Mouse (Mus musculus) midbrain, embryonic 12.5 days (tissue): Measurements from ENCODE around the gene Hid1. TPM values are rescaled to one million over a fixed set of nuclear protein-coding genes. Genes with fewer than 3 reads are reported as not detected.

Source experiments
- ATAC-seq: fragments of 200-750 bp; cut with Nextera tagmentation; 2 replicates; pipeline ENCODE4 v1.8.0; 2017; ENCODE audit warnings: low read depth, moderate TSS enrichment, moderate library complexity; ENCODE audit not compliant: low FRiP score
- H3K27ac ChIP-seq: fragments of 300-500 bp; sonication (generic); replicated peaks from 2 replicates; pipeline ENCODE4 v1.5.1; 2016; ENCODE audit warnings: mild to moderate bottlenecking
- H3K27me3 ChIP-seq: fragments of 300-500 bp; sonication (generic); 2 replicates; pipeline ENCODE4 v1.6.1; 2016; ENCODE audit warnings: mild to moderate bottlenecking
- H3K36me3 ChIP-seq: fragments of 300-500 bp; sonication (generic); 2 replicates; pipeline ENCODE4 v1.6.1; 2016
- H3K4me1 ChIP-seq: fragments of 300-500 bp; sonication (generic); 2 replicates; pipeline ENCODE4 v1.6.1; 2016
- H3K4me2 ChIP-seq: fragments of 300-500 bp; sonication (generic); replicated peaks from 2 replicates; pipeline ENCODE4 v1.6.1; 2016; ENCODE audit warnings: mild to moderate bottlenecking, moderate library complexity
- H3K4me3 ChIP-seq: fragments of 300-500 bp; sonication (generic); 2 replicates; pipeline ENCODE4 v1.5.1; 2016; ENCODE audit warnings: mild to moderate bottlenecking
- H3K9ac ChIP-seq: fragments of 300-500 bp; sonication (generic); replicated peaks from 2 replicates; pipeline ENCODE4 v1.6.1; 2016; ENCODE audit warnings: mild to moderate bottlenecking, moderate library complexity
- H3K9me3 ChIP-seq: fragments of 300-500 bp; sonication (generic); 2 replicates; pipeline ENCODE4 v1.6.1; 2016; ENCODE audit warnings: mild to moderate bottlenecking
- WGBS: fragments of 180-500 bp; shearing (Covaris S2); methylation state at CpG from one replicate; pipeline ENCODE4 v1.1.7; 2016; 5-methylcytosine and 5-hydroxymethylcytosine counted together
- polyA plus RNA-seq: library from polyadenylated mRNA; unstranded; fragments of >200 nt; fragmentation: Nextera tagmentation; extraction: Ambion mirVana; gene quantifications from 2 replicates; pipeline ENCODE4 v1.2.1, GENCODE M21; 2016

The Hid1 gene
- polyA plus RNA-seq, 1 experiment from 2014 or later: 32.9 TPM

GRCm38 (mm10) chr11:115334531-115334930, 33.0 kb downstream of the Hid1 start, which contains the start of gene Otop3:
Gene Otop3 (plus strand): TSS chr11:115334731.
- no peaks in the 10 kb centered on the region for H3K9me3 ChIP-seq
- no peak within 1 kb of the TSS for H3K27ac ChIP-seq
- H3K36me3 ChIP-seq: no peaks in the 10 kb centered on the region
- 3% methylated on average over 29 of the region's 29 CpGs for WGBS
- H3K4me1 ChIP-seq: peaks cover 18% of the 10 kb centered on the region; the same call in 1 of the 2 replicates
- H3K4me3 ChIP-seq: peak within 1 kb of the TSS; percentile 32
- H3K9ac ChIP-seq: 0 out of 2 replicates have a peak within 1 kb of the TSS, but pooled peaks have one; percentile 31
- peak within 1 kb of the TSS; percentile 57 for H3K4me2 ChIP-seq
- H3K27me3 ChIP-seq: peaks cover 73% of the 10 kb centered on the region
- no peak for ATAC-seq

DNA sequence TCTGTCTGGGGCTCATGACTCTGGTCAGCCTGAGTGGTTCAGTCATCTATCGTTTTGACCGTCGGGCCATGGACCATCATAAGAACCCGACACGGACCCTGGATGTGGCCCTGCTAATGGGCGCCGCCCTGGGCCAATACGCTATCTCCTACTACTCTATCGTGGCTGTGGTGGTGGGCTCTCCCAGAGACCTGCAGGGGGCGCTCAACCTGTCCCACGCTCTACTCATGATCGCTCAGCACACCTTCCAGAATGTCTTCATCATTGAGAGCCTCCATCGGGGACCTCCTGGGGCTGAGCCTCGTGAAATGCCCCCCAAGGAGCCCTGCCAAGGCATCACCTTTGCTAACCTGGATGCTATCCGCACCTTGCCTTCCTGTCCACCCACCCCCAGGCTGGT, 38.2 kb downstream of the Hid1 start:
- H3K27me3 ChIP-seq: peaks cover 50% of the 10 kb centered on the region
- 76% methylated on average over 15 of the region's 15 CpGs for WGBS
- 0 out of 2 replicates have a peak, but pooled peaks cover 3% of the 10 kb centered on the region for H3K4me1 ChIP-seq
- no peaks in the 10 kb centered on the region for H3K9me3 ChIP-seq
- H3K4me2 ChIP-seq: no peak overlapping the region
- H3K9ac ChIP-seq: no peak overlapping the region
- no peaks in the 10 kb centered on the region for H3K36me3 ChIP-seq
- H3K27ac ChIP-seq: no peak overlapping the region
- H3K4me3 ChIP-seq: no peak overlapping the region
- no peak for ATAC-seq

DNA sequence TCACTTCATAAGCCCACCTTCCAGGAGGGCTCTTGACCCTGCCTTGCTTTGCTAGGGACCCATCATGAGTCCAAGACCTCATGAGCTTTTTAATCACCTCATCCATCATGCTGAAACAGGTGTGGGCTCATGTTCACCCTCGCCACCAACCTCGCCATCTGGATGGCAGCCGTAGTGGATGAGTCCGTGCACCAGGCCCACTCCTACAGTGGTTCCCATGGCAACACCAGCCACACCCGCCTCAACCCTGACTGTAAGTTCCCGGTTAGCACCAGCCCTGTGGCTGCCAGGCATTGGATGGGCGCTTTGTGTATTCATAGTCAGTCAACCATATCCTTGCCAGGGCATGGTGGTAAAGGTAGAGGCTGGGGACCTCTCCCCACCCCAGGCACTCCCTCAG, 40.8 kb downstream of the Hid1 start:
- no peaks in the 10 kb centered on the region for H3K9me3 ChIP-seq
- 79% methylated on average over 7 of the region's 7 CpGs for WGBS
- no peak overlapping the region for H3K4me3 ChIP-seq
- H3K36me3 ChIP-seq: no peaks in the 10 kb centered on the region
- H3K4me2 ChIP-seq: no peak overlapping the region
- H3K27me3 ChIP-seq: peaks cover 52% of the 10 kb centered on the region
- ATAC-seq: no peak
- H3K9ac ChIP-seq: no peak overlapping the region
- H3K27ac ChIP-seq: no peak overlapping the region
- H3K4me1 ChIP-seq: peaks cover 7% of the 10 kb centered on the region

GRCm38 (mm10) chr11:115323354-115323753, 44.2 kb downstream of the Hid1 start:
- Histone ChIP-seq H3K4me2 (0 out of 2 replicates have a peak overlapping the region, but pooled peaks have one; percentile 9), H3K9me3 (no peaks in the 10 kb centered on the region), H3K4me1 (peaks cover 20% of the 10 kb centered on the region), H3K27me3 (peaks cover 78% of the 10 kb centered on the region), H3K4me3 (no peak overlapping the region), H3K36me3 (no peaks in the 10 kb centered on the region), H3K27ac (no peak overlapping the region), H3K9ac (no peak overlapping the region)
- ATAC-seq: no peak
- WGBS: 22% methylated on average over 32 of the region's 32 CpGs

- H3K4me3 ChIP-seq: no peak within 1 kb of the TSS
- H3K4me1 ChIP-seq: peaks cover 27% of the 10 kb centered on the region
- H3K4me2 ChIP-seq: peak within 1 kb of the TSS; percentile 10
- peaks cover 90% of the 10 kb centered on the region for H3K27me3 ChIP-seq
- ATAC-seq: no peak
- no peak within 1 kb of the TSS for H3K27ac ChIP-seq
- H3K9ac ChIP-seq: no peak within 1 kb of the TSS
- 4% methylated on average over 35 of the region's 35 CpGs for WGBS
- H3K36me3 ChIP-seq: no peaks in the 10 kb centered on the region
- no peaks in the 10 kb centered on the region for H3K9me3 ChIP-seq
Observed at GRCm38 (mm10) chr11:115321906-115322693, 45.5 kb downstream of the Hid1 start, which contains the start of gene Ush1g. Gene Ush1g (minus strand): TSS chr11:115322041.

DNA sequence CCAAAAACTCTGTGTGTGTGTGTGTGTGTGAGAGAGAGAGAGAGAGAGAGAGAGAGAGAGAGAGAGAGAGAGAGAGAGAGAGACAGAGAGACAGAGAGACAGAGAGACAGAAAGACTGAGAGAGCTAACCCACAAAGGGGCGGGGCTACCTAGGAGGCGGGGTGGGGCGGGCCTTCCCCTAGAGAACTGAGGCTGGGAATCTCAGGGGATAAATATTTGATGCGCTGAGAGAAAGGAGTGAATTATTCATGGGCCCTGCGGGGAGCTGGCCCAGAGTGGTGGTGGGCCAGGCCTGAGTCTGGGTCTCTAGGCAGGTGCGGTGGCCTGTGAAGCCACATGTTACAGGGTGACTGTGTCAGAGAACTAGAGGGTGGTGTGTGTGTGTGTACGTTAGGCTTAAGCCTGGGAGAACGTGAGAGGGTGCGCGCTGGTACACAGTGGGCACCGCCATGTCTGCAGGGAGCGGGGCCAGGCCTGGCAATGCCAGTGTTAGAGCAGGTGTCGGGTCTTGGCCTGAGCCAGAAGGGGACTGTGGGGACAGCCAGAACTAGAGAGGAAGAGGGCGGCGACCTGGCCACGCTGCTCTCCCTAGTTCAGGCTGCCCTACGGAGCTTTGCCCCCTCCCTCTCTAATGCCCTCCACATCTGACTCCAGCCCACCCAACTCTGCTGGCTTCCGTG, 47.7 kb downstream of the Hid1 start:
- Histone ChIP-seq H3K27ac (no peak overlapping the region), H3K27me3 (peaks cover 100% of the 10 kb centered on the region), H3K4me3 (no peak overlapping the region), H3K36me3 (no peaks in the 10 kb centered on the region), H3K9ac (no peak overlapping the region), H3K4me2 (no peak overlapping the region; the same call in 1 of the 2 replicates), H3K4me1 (peaks cover 27% of the 10 kb centered on the region), H3K9me3 (no peaks in the 10 kb centered on the region)
- whole genome bisulfite sequencing: 3% methylated on average over 18 of the region's 18 CpGs
- ATAC-seq: no peak

- Histone ChIP-seq H3K36me3 (no peaks in the 10 kb centered on the region), H3K4me3 (peak overlapping the region; percentile 12), H3K9ac (no peak overlapping the region), H3K4me1 (peaks cover 27% of the 10 kb centered on the region), H3K9me3 (no peaks in the 10 kb centered on the region), H3K27me3 (peaks cover 100% of the 10 kb centered on the region), H3K4me2 (peak overlapping the region; percentile 23), H3K27ac (no peak overlapping the region)
- 4% methylated on average over 63 of the region's 63 CpGs for WGBS
- no peak for ATAC-seq
Observed at GRCm38 (mm10) chr11:115318245-115319027, 49.1 kb downstream of the Hid1 start.

GRCm38 (mm10) chr11:115317204-115317603, 50.4 kb downstream of the Hid1 start:
- ATAC-seq: no peak
- H3K9ac ChIP-seq: no peak overlapping the region
- H3K36me3 ChIP-seq: no peaks in the 10 kb centered on the region
- H3K27ac ChIP-seq: no peak overlapping the region
- no peaks in the 10 kb centered on the region for H3K9me3 ChIP-seq
- peaks cover 99% of the 10 kb centered on the region for H3K27me3 ChIP-seq
- no peak overlapping the region for H3K4me2 ChIP-seq
- peaks cover 24% of the 10 kb centered on the region for H3K4me1 ChIP-seq
- no peak overlapping the region for H3K4me3 ChIP-seq
- WGBS: 65% methylated on average over 7 of the region's 7 CpGs

DNA sequence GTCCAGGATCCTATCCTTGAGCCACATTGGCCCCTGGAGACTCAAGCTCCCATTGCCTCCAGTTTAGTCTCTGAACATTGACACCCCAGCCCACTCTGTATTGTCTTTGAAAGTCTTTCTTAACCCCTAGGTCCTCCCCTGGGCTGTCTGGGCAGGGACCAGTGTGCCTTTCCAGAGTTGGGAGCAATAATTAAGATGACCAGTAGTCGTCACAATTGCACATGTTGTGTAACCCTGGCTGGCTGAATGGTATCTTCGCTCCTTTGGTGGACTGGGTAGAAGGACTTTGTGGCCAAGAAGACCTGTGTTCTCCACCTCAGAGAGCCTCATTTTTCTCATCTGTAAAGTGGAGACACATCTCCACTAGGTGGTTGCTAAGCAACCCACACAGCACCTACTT, 53.3 kb downstream of the Hid1 start:
- Histone ChIP-seq H3K27me3 (peaks cover 76% of the 10 kb centered on the region), H3K36me3 (no peaks in the 10 kb centered on the region), H3K4me2 (no peak overlapping the region), H3K4me1 (peaks cover 10% of the 10 kb centered on the region), H3K4me3 (no peak overlapping the region), H3K9ac (no peak overlapping the region), H3K27ac (no peak overlapping the region), H3K9me3 (no peaks in the 10 kb centered on the region)
- WGBS: 40% methylated on average over 2 of the region's 2 CpGs
- ATAC-seq: no peak

DNA sequence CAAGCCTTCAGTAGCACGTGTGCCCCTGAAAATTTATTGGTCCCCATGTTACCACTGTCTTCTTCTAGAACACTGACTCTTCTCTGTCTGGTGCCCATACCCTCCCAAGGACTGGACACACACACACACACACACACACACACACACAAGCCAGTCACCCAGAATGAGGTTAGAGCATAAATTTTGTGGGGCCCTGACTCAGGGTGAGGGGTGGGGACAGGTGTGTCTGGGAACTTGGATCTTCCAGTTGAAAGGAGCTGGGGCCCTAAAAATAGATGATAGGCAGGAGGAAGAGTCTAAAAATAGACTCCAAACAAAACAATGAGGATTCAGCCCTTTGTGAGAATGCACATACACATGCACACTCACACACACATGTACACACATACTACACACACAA, 58.8 kb downstream of the Hid1 start:
- no peak for ATAC-seq
- Histone ChIP-seq H3K27ac (no peak overlapping the region), H3K4me1 (peaks cover 8% of the 10 kb centered on the region; the same call in 1 of the 2 replicates), H3K36me3 (no peaks in the 10 kb centered on the region), H3K9ac (no peak overlapping the region), H3K9me3 (no peaks in the 10 kb centered on the region), H3K27me3 (peaks cover 42% of the 10 kb centered on the region), H3K4me2 (no peak overlapping the region), H3K4me3 (no peak overlapping the region)
- WGBS: 47% methylated on average over 1 of the region's 1 CpGs

GRCm38 (mm10) chr11:115306863-115307262, 60.7 kb downstream of the Hid1 start, which contains the start of gene Otop2:
Gene Otop2 (plus strand): TSS chr11:115307163.
- Histone ChIP-seq H3K4me2 (no peak within 1 kb of the TSS), H3K36me3 (no peaks in the 10 kb centered on the region), H3K4me3 (no peak within 1 kb of the TSS), H3K27me3 (peaks cover 27% of the 10 kb centered on the region; the same call in 1 of the 2 replicates), H3K9ac (no peak within 1 kb of the TSS; the same call in 1 of the 2 replicates), H3K9me3 (no peaks in the 10 kb centered on the region), H3K4me1 (peaks cover 8% of the 10 kb centered on the region; the same call in 1 of the 2 replicates), H3K27ac (no peak within 1 kb of the TSS)
- 14% methylated on average over 8 of the region's 8 CpGs for WGBS
- ATAC-seq: no peak
